Mouse (Mus musculus) CH12.LX (cell line): ENCODE data around the gene 3100002H09Rik. TPM values are rescaled to one million over a fixed set of nuclear protein-coding genes. Genes with fewer than 3 reads are reported as not detected.

Experiments used
- DNase-seq: peaks from one replicate; pipeline ENCODE4 v3.0.0-alpha.2; 2013; ENCODE audit errors: extremely low read depth
- H3K27ac ChIP-seq: 2 replicates; pipeline ENCODE4 v1.5.1; 2012; ENCODE audit warnings: low read depth, mild to moderate bottlenecking, control low read depth, moderate library complexity; ENCODE audit not compliant: insufficient read depth
- H3K27me3 ChIP-seq: replicated peaks from 2 replicates; pipeline ENCODE3; 2012; ENCODE audit warnings: inconsistent platforms
- H3K36me3 ChIP-seq, 2 experiments: replicated peaks in 1 of 2; 2 replicates each; pipeline versions ENCODE3 to v1.6.1; 2012; ENCODE audit warnings: inconsistent platforms in 1 of 2, low read length in 1 of 2, mild to moderate bottlenecking in 1 of 2, mixed read lengths in 1 of 2, moderate library complexity in 1 of 2; ENCODE audit not compliant: control insufficient read depth in 1 of 2, insufficient read depth in 1 of 2
- H3K4me1 ChIP-seq, 2 experiments: 2 replicates each; pipeline ENCODE4 v1.6.1; 2012; ENCODE audit warnings: inconsistent platforms in 1 of 2, moderate library complexity in 1 of 2; ENCODE audit not compliant: insufficient read depth in 2 of 2, control insufficient read depth in 1 of 2
- H3K4me2 ChIP-seq: 2 replicates; pipeline ENCODE4 v1.6.1; 2012; ENCODE audit warnings: low read depth, mild to moderate bottlenecking, control low read depth; ENCODE audit not compliant: poor library complexity, insufficient read depth, severe bottlenecking
- H3K4me3 ChIP-seq, 3 experiments: fragments of 150-350 bp in 1 of 3; sonication (generic) in 1 of 3; replicated peaks in 1 of 3; 2 replicates each; pipeline versions ENCODE3 to v1.5.1; 2011 to 2012; ENCODE audit warnings: low read depth in 2 of 3, low read length in 2 of 3, mild to moderate bottlenecking in 2 of 3, moderate library complexity in 2 of 3, control low read depth in 1 of 3, improper control_type of control experiment in 1 of 3, inconsistent platforms in 1 of 3, mixed read lengths in 1 of 3; ENCODE audit not compliant: poor library complexity in 1 of 3
- H3K79me2 ChIP-seq: replicated peaks from 2 replicates; pipeline ENCODE4 v1.6.1; 2012; ENCODE audit warnings: mild to moderate bottlenecking, moderate library complexity; ENCODE audit not compliant: control insufficient read depth, poor library complexity, insufficient read depth, severe bottlenecking; ENCODE audit errors: extremely low read depth
- H3K9ac ChIP-seq: 2 replicates; pipeline ENCODE4 v1.6.1; 2012; ENCODE audit warnings: low read depth, mild to moderate bottlenecking, control low read depth, moderate library complexity; ENCODE audit not compliant: insufficient read depth
- H3K9me3 ChIP-seq: replicated peaks from 2 replicates; pipeline ENCODE3; 2012; ENCODE audit warnings: low read length, inconsistent platforms, mixed read lengths
- BHLHE40 ChIP-seq: IDR thresholded peaks from 2 replicates; pipeline ENCODE4 v1.6.1; 2011; ENCODE audit warnings: mild to moderate bottlenecking, low read depth, low read length, improper control_type of control experiment
- CHD2 ChIP-seq: IDR thresholded peaks from 2 replicates; pipeline ENCODE4 v1.6.1; 2011; ENCODE audit warnings: low read length, improper control_type of control experiment
- CTCF ChIP-seq, 2 experiments: IDR thresholded peaks in 1 of 2; conservative IDR thresholded peaks in 1 of 2; 2 replicates each; pipeline ENCODE4 v1.5.1; 2011 to 2012; ENCODE audit warnings: low read depth in 2 of 2, low read length in 2 of 2, improper control_type of control experiment in 1 of 2, inconsistent platforms in 1 of 2, mild to moderate bottlenecking in 1 of 2, moderate library complexity in 1 of 2
- E2F4 ChIP-seq: IDR thresholded peaks from 2 replicates; pipeline ENCODE4 v1.6.1; 2011; ENCODE audit warnings: low read depth, low read length, improper control_type of control experiment; ENCODE audit not compliant: insufficient replicate concordance
- ELF1 ChIP-seq: IDR thresholded peaks from 2 replicates; pipeline ENCODE4 v1.6.1; 2014; ENCODE audit warnings: low read depth, mild to moderate bottlenecking, inconsistent platforms, low read length, improper control_type of control experiment
- EP300 ChIP-seq: IDR thresholded peaks from 2 replicates; pipeline ENCODE4 v1.6.1; 2011; ENCODE audit warnings: low read length, improper control_type of control experiment
- ETS1 ChIP-seq: conservative IDR thresholded peaks from 2 replicates; pipeline ENCODE4 v1.6.1; 2012; ENCODE audit warnings: low read depth, mild to moderate bottlenecking, inconsistent platforms, low read length, improper control_type of control experiment, moderate library complexity
- GABPA ChIP-seq: IDR thresholded peaks from 2 replicates; pipeline ENCODE4 v1.6.1; 2012; ENCODE audit warnings: low read depth, low read length, improper control_type of control experiment, inconsistent platforms; ENCODE audit not compliant: insufficient replicate concordance
- HCFC1 ChIP-seq: IDR thresholded peaks from 2 replicates; pipeline ENCODE4 v1.6.1; 2012; ENCODE audit warnings: low read depth, mild to moderate bottlenecking, inconsistent platforms, low read length, improper control_type of control experiment
- IRF4 ChIP-seq: IDR thresholded peaks from 2 replicates; pipeline ENCODE4 v1.6.1; 2014; ENCODE audit warnings: low read depth, mild to moderate bottlenecking, inconsistent platforms, low read length, improper control_type of control experiment
- JUND ChIP-seq: conservative IDR thresholded peaks from 2 replicates; pipeline ENCODE4 v1.6.1; 2011; ENCODE audit warnings: low read depth, low read length, improper control_type of control experiment
- KAT2A ChIP-seq: IDR thresholded peaks from 2 replicates; pipeline ENCODE4 v1.6.1; 2012; ENCODE audit warnings: low read length, improper control_type of control experiment, inconsistent platforms; ENCODE audit not compliant: insufficient replicate concordance
- MAX ChIP-seq: IDR thresholded peaks from 2 replicates; pipeline ENCODE4 v1.6.1; 2011; ENCODE audit warnings: low read length, improper control_type of control experiment
- MXI1 ChIP-seq: IDR thresholded peaks from 2 replicates; pipeline ENCODE4 v1.6.1; 2011; ENCODE audit warnings: mild to moderate bottlenecking, low read depth, low read length, improper control_type of control experiment
- NRF1 ChIP-seq: IDR thresholded peaks from 2 replicates; pipeline ENCODE4 v1.6.1; 2014; ENCODE audit warnings: low read depth, mild to moderate bottlenecking, inconsistent platforms, low read length, improper control_type of control experiment, moderate library complexity
- PAX5 ChIP-seq: IDR thresholded peaks from 2 replicates; pipeline ENCODE4 v1.6.1; 2012; ENCODE audit warnings: low read length, inconsistent platforms, mixed read lengths
- POLR2A ChIP-seq: IDR thresholded peaks from 2 replicates; pipeline ENCODE4 v1.6.1; 2011; ENCODE audit warnings: low read depth, mild to moderate bottlenecking, improper control_type of control experiment, low read length
- POLR2AphosphoS2 ChIP-seq: IDR thresholded peaks from 2 replicates; pipeline ENCODE4 v1.6.1; 2011; ENCODE audit warnings: low read depth, low read length, improper control_type of control experiment
- RAD21 ChIP-seq: IDR thresholded peaks from 2 replicates; pipeline ENCODE4 v1.6.1; 2011; ENCODE audit warnings: low read depth, mild to moderate bottlenecking, low read length, improper control_type of control experiment, moderate library complexity
- SIN3A ChIP-seq: IDR thresholded peaks from 2 replicates; pipeline ENCODE4 v1.6.1; 2012; ENCODE audit warnings: low read length, improper control_type of control experiment, inconsistent platforms
- SMC3 ChIP-seq: IDR thresholded peaks from 2 replicates; pipeline ENCODE4 v1.6.1; 2011; ENCODE audit warnings: low read depth, low read length, improper control_type of control experiment
- TBP ChIP-seq: conservative IDR thresholded peaks from 2 replicates; pipeline ENCODE4 v1.6.1; 2011; ENCODE audit warnings: low read depth, low read length, improper control_type of control experiment
- TCF12 ChIP-seq: IDR thresholded peaks from 2 replicates; pipeline ENCODE4 v1.6.1; 2014; ENCODE audit warnings: low read depth, mild to moderate bottlenecking, inconsistent platforms, low read length, improper control_type of control experiment
- UBTF ChIP-seq: IDR thresholded peaks from 2 replicates; pipeline ENCODE4 v1.6.1; 2012; ENCODE audit warnings: low read depth, mild to moderate bottlenecking, inconsistent platforms, low read length, improper control_type of control experiment, moderate library complexity
- USF1 ChIP-seq: IDR thresholded peaks from 2 replicates; pipeline ENCODE4 v1.6.1; 2014; ENCODE audit warnings: low read depth, mild to moderate bottlenecking, inconsistent platforms, low read length, improper control_type of control experiment
- ZC3H11A ChIP-seq: IDR thresholded peaks from 2 replicates; pipeline ENCODE4 v1.6.1; 2012; ENCODE audit warnings: low read depth, mild to moderate bottlenecking, inconsistent platforms, low read length, improper control_type of control experiment
- ZKSCAN1 ChIP-seq: IDR thresholded peaks from 2 replicates; pipeline ENCODE4 v1.6.1; 2012; ENCODE audit warnings: low read depth, inconsistent platforms, low read length, improper control_type of control experiment, borderline replicate concordance
- dilution Hi-C: fragments of 300-500 bp; cut with MboI; formaldehyde crosslinking; loops from 2 replicates; pipeline ENCODE4 v1.14.3; 2020; ENCODE audit warnings: low sequenced_read_pairs; ENCODE audit not compliant: extremely low pct_unique_long_range_greater_than_20kb, extremely low pct_ligation_motif_present
- in situ Hi-C: fragments of 300-500 bp; cut with MboI; formaldehyde crosslinking; loops from 3 replicates; pipeline ENCODE4 v1.14.3; 2019; ENCODE audit warnings: low sequenced_read_pairs, low pct_ligation_motif_present, low pct_unique_long_range_greater_than_20kb, mixed read lengths
- polyA plus RNA-seq: library from polyadenylated mRNA; unstranded; fragments of >175 nt; gene quantifications from 2 replicates; pipeline ENCODE4 v1.2.1, GENCODE M21; 2012; ENCODE audit warnings: low read depth; ENCODE audit not compliant: insufficient read length
- total RNA-seq, 2 experiments: library from RNA; depleted of rRNA; stranded (reverse); fragments of 300-350 nt in 1 of 2; fragments of >200 nt in 1 of 2; gene quantifications; 2 replicates each; pipeline ENCODE4 v1.2.3; 2012 to 2014

3100002H09Rik gene
- total and polyA plus RNA-seq, 3 experiments = not detected

GRCm38 (mm10) chr4:124593210-124593609 is 17.4 kb downstream of the 3100002H09Rik start:
- H3K36me3 ChIP-seq = no peaks in the 10 kb centered on the region
- H3K27ac ChIP-seq = no peak overlapping the region
- H3K79me2 ChIP-seq = no peaks in the 10 kb centered on the region
- in situ Hi-C loops (no loop called here), dilution Hi-C loops (no loop called here)
- H3K4me3 ChIP-seq = no peak overlapping the region
- TF ChIP-seq NRF1 = no peak
- TF ChIP-seq POLR2A = no peak
- no peak for TF ChIP-seq ETS1
- no peak for TF ChIP-seq GABPA
- TF ChIP-seq JUND = no peak
- no peak for DNase-seq
- H3K9ac ChIP-seq = no peak overlapping the region
- H3K4me2 ChIP-seq = no peak overlapping the region
- H3K27me3 ChIP-seq = peaks cover 85% of the 10 kb centered on the region
- H3K4me1 ChIP-seq = no peaks in the 10 kb centered on the region
- H3K9me3 ChIP-seq = no peaks in the 10 kb centered on the region

DNA sequence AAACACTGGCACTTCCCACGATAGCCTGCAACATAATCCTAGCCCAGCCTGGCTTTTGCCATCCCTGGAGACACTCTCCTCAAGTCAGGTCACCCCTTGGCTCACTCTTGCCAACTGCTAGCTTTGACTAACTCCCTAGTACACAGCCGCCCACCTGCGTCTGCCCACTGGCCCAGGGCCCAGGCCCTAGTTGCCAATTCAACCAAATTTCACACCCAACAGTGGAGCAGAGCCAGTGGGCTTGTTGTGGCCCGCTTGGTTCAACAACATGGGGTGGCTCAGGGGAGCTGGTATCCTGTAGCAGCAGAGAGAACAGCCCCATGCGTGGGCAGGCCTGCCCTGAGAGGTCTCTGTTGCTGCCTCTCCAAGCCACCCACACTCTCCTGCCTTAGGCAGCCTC is 18.4 kb downstream of the 3100002H09Rik start:
- Histone ChIP-seq H3K9ac (no peak overlapping the region), H3K27ac (no peak overlapping the region), H3K4me2 (no peak overlapping the region), H3K9me3 (no peaks in the 10 kb centered on the region), H3K36me3 (no peaks in the 10 kb centered on the region), H3K79me2 (no peaks in the 10 kb centered on the region), H3K27me3 (peaks cover 86% of the 10 kb centered on the region), H3K4me1 (no peaks in the 10 kb centered on the region), H3K4me3 (no peak overlapping the region)
- TF ChIP-seq SIN3A = no peak
- no peak for TF ChIP-seq E2F4
- TF ChIP-seq MAX = no peak
- no peak for TF ChIP-seq JUND
- no peak for TF ChIP-seq CHD2
- TF ChIP-seq CTCF (conservative IDR thresholded peaks at IDR 0.05 in 1 of 2, IDR thresholded peaks at IDR 0.05 in 1 of 2; ENCODE audit: low read depth in 2 of 2, low read length in 2 of 2) = no peak
- no peak for TF ChIP-seq HCFC1
- no peak for TF ChIP-seq GABPA
- TF ChIP-seq NRF1 = no peak
- TF ChIP-seq USF1 = no peak
- no peak for TF ChIP-seq BHLHE40
- TF ChIP-seq SMC3 = no peak
- no peak for TF ChIP-seq MXI1
- in situ Hi-C loops (no loop called here), dilution Hi-C loops (no loop called here)
- no peak for DNase-seq

DNA sequence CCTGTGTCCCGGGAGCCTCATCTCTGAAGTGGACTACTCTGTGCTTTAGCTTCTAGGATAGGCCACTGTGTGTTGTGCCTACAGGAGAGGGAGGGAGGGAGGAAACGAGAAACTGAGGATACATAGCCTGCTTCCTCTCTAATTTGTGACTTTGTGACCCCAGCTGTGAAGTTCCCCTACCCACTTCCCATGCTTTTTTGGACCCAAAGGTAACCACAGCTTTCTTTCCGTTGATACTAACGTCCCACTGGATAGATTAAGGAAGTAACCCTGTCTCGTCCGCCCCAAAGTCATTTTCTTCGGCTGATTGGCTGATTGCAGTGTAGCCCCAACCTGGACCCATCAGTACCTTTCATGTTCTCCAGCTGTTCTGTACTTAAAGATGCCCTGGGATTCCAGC is 29.9 kb downstream of the 3100002H09Rik start:
- no peak overlapping the region for H3K4me3 ChIP-seq
- H3K4me1 ChIP-seq = no peaks in the 10 kb centered on the region
- H3K36me3 ChIP-seq = no peaks in the 10 kb centered on the region
- peaks cover 85% of the 10 kb centered on the region for H3K27me3 ChIP-seq
- dilution Hi-C loops = no loop called here
- no peak overlapping the region for H3K9ac ChIP-seq
- H3K27ac ChIP-seq = no peak overlapping the region
- no peak overlapping the region for H3K4me2 ChIP-seq
- peaks cover 7% of the 10 kb centered on the region for H3K9me3 ChIP-seq
- no peak for TF ChIP-seq ETS1
- no peak for TF ChIP-seq IRF4
- no peak for TF ChIP-seq BHLHE40
- no peak for TF ChIP-seq SIN3A
- no peak for TF ChIP-seq POLR2A
- no peak for TF ChIP-seq TBP
- no peak for TF ChIP-seq MXI1
- no peak for TF ChIP-seq EP300
- no peak for TF ChIP-seq ZKSCAN1
- no peak for TF ChIP-seq HCFC1
- TF ChIP-seq PAX5 = no peak
- no peak for TF ChIP-seq ELF1
- no peak for TF ChIP-seq UBTF
- no peak for TF ChIP-seq GABPA
- TF ChIP-seq POLR2AphosphoS2 = no peak
- TF ChIP-seq NRF1 = no peak
- TF ChIP-seq RAD21 = no peak
- TF ChIP-seq TCF12 = no peak
- no peak for TF ChIP-seq KAT2A
- TF ChIP-seq ZC3H11A = no peak
- in situ Hi-C loops = no loop called here
- DNase-seq = no peak
- H3K79me2 ChIP-seq = no peaks in the 10 kb centered on the region
